Mouse (Mus musculus): ENCODE measurements around the gene Gm3106. TPM values are rescaled to one million over a fixed set of nuclear protein-coding genes. Genes with fewer than 3 reads are reported as not detected.
"Not testable (repeated sequence)": the region's sequence is repeated elsewhere in the genome, so short reads cannot be mapped to it uniquely, and the experiment has no call there.

Gm3106 gene
- polyA plus RNA-seq (2015; fragmentation: Nextera tagmentation; extraction: Ambion mirVana) = not detected in 2 replicates

DNA sequence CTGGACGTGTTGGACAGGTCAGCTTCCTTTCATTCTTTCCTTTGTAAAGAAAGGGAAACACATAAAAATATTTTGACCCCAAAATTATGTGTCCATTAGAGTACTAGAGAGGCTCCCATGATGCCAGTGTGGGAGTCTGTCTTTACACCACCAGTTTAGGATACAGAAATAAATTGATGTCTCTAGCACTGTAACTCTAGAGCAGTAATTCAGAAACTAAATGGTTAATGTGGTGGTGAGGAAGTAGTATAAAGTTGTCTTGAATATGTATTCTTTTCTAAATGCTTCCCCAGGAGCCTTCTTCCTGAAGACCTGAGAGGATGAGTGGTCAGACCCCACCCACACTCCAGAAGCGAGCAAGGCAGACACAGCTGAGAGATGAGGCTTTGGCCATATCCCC is at the start of gene Gm3106:
Gene Gm3106, plus strand, starts transcription at position 301 of the 400 bp plus-strand sequence.
- ATAC-seq; H3K9ac ChIP-seq (ENCODE audit: low read depth, low read length); H3K4me3 ChIP-seq (ENCODE audit: low read length); H3K27me3 ChIP-seq (replicated peaks; ENCODE audit: control insufficient read depth, insufficient read depth, low read length); H3K36me3 ChIP-seq (ENCODE audit: control insufficient read depth, insufficient read depth, low read length); H3K27ac ChIP-seq (ENCODE audit: low read depth, low read length); H3K9me3 ChIP-seq (ENCODE audit: control insufficient read depth, low read length); H3K4me2 ChIP-seq (ENCODE audit: low read length); H3K4me1 ChIP-seq (ENCODE audit: control insufficient read depth, insufficient read depth, low read depth, low read length): not testable (repeated sequence)
- WGBS = no CpG with 5 or more reads among the region's 2 CpGs

Other genes starting within 250 kb of the Gm3106 start
- gene BC061212, start 147.5 kb upstream of the Gm3106 start, polyA plus RNA-seq (2015; fragmentation: Nextera tagmentation; extraction: Ambion mirVana) = not detected in 2 replicates
- not detected in 2 replicates for gene Gm6351, start 141.6 kb upstream of the Gm3106 start, polyA plus RNA-seq (2015; fragmentation: Nextera tagmentation; extraction: Ambion mirVana)
- not detected in 2 replicates for gene A430089I19Rik, start 88.8 kb downstream of the Gm3106 start, polyA plus RNA-seq (2015; fragmentation: Nextera tagmentation; extraction: Ambion mirVana)
- not detected in 2 replicates for gene Gm6502, start 96.4 kb downstream of the Gm3106 start, polyA plus RNA-seq (2015; fragmentation: Nextera tagmentation; extraction: Ambion mirVana)
- not detected in 2 replicates for gene AA792892, start 121.7 kb downstream of the Gm3106 start, polyA plus RNA-seq (2015; fragmentation: Nextera tagmentation; extraction: Ambion mirVana)
- gene Gm7682, start 227.8 kb downstream of the Gm3106 start, polyA plus RNA-seq (2015; fragmentation: Nextera tagmentation; extraction: Ambion mirVana) = not detected in 2 replicates

Data from hindbrain, embryonic 16.5 days (tissue).